Mouse (Mus musculus): ENCODE data around the gene Ddx17. TPM values are rescaled to one million over a fixed set of nuclear protein-coding genes. Genes with fewer than 3 reads are reported as not detected.

Gene Ddx17
- total RNA-seq, 2 experiments from 2014 or later = 323 to 340 TPM

DNA sequence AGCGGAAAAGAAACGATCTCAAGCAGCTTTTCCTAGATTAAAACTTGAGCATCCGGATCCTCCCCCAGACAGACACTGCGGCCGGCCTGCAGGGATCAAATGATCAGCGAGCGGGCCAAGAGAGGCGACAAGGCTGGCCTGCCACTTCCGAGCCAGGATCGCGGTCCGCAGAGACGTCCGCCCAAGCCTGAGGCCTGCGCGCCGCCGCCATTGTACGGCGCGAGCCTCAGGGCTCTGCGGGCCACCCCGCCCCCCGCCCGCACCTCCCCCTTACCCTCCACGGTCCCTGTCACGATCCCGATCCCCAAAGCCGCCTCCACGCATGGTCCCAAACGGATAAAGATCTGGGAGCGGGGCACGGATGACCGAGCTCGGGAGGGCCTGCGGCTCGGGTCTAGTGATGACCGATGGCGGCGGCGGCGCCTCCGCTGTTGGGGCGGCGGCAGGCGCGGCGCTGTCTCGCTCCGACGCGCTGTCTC is 581 bp downstream of the Ddx17 start:
- TF ChIP-seq CTCF (IDR thresholded peaks at IDR 0.05) = no peak
- Histone ChIP-seq H3K4me3 (peak overlapping the region; percentile 94), H3K27ac (peak overlapping the region; percentile 100)
- intact Hi-C loops (cut with DNase I) = loop anchor here (2.0 to 5.0 kb wide), 2 partner anchors 63 to 219 kb away; partner anchors contain the start of gene Pla2g6
- peak in 1 of 2 experiments; percentile 38 for DNase-seq (ENCODE audit: extremely low spot score in 1 of 2, low spot score in 2 of 2)

DNA sequence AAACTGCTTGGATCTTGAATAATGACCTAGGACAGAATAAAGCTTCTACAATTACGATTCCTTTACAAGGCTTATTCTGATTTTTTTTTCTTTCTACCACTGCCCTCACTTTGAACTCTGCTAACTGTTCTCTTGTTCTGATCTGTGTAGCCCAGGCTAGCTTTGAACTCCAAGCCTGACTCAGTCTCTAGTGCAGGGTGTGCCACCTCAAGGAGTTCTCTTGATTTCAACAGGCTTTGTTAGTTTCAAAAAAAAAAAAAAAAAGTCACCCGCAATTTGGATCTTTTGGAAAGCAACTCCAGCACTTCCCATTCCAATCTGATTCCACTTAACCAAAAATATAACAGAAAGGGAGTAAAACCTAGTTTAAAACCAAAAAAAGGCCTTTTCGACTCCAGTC is 1.0 kb downstream of the Ddx17 start:
- Histone ChIP-seq H3K4me3 (peak overlapping the region; percentile 94), H3K27ac (peak overlapping the region; percentile 100)
- intact Hi-C loops (cut with DNase I) = loop anchor here (5.0 kb wide), 1 partner anchor 218 kb away; the partner anchor contains the start of gene Pla2g6
- no peak for TF ChIP-seq CTCF (IDR thresholded peaks at IDR 0.05)
- DNase-seq (ENCODE audit: extremely low spot score in 1 of 2, low spot score in 2 of 2) = no peak

GRCm38 (mm10) chr15:79543968-79544367 is 2.6 kb downstream of the Ddx17 start:
- Histone ChIP-seq H3K4me3 (peak overlapping the region; percentile 94), H3K27ac (no peak overlapping the region)
- TF ChIP-seq CTCF (IDR thresholded peaks at IDR 0.05) = no peak
- intact Hi-C loops (cut with DNase I) = no loop called here
- DNase-seq (ENCODE audit: extremely low spot score in 1 of 2, low spot score in 2 of 2) = no peak

DNA sequence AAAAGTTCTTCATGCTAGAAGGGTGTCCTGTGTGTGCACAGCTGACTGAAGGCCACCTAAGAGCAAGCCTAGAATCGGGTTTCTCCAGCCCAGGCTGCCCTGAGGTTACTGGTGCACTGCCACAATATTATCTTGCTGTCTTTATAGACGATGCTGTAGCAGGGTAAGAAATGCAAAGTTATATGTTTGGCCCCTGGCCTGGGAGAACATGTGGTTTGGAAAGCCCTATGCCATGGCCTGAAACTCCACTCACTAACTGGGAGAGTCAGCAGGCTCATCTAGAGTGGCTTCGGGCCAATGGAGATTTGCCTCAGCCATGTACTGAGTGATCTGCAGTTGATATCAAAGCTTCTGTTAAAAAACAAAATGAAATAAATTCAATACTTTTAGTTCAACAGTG is 12.7 kb downstream of the Ddx17 start:
- DNase-seq (ENCODE audit: extremely low spot score in 1 of 2, low spot score in 2 of 2) = no peak
- Histone ChIP-seq H3K4me3 (no peak overlapping the region), H3K27ac (no peak overlapping the region)
- intact Hi-C loops (cut with DNase I) = no loop called here
- no peak for TF ChIP-seq CTCF (IDR thresholded peaks at IDR 0.05)

DNA sequence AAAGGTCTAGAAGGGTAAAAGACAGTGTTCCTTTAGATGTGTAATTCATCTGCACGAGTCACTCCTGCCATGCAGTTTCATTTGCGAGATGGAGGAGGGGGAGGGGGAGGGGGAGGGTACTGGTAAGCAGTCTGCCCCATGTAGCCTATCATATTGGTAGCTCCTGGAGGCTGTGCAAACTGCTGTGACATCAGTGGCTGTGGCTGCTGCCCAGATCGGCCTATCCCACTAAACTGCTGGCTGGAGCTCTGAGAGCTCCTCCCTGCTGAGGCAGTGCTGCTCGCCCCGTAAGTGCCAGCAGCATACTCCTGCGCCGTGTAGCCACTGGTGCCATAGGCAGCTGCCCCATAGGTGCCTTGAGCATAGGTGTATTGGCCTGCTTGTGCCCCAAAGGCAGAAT is 16.6 kb downstream of the Ddx17 start:
- TF ChIP-seq CTCF (IDR thresholded peaks at IDR 0.05) = no peak
- no peak for DNase-seq (ENCODE audit: extremely low spot score in 1 of 2, low spot score in 2 of 2)
- intact Hi-C loops (cut with DNase I) = no loop called here
- Histone ChIP-seq H3K27ac (no peak overlapping the region), H3K4me3 (no peak overlapping the region)

DNA sequence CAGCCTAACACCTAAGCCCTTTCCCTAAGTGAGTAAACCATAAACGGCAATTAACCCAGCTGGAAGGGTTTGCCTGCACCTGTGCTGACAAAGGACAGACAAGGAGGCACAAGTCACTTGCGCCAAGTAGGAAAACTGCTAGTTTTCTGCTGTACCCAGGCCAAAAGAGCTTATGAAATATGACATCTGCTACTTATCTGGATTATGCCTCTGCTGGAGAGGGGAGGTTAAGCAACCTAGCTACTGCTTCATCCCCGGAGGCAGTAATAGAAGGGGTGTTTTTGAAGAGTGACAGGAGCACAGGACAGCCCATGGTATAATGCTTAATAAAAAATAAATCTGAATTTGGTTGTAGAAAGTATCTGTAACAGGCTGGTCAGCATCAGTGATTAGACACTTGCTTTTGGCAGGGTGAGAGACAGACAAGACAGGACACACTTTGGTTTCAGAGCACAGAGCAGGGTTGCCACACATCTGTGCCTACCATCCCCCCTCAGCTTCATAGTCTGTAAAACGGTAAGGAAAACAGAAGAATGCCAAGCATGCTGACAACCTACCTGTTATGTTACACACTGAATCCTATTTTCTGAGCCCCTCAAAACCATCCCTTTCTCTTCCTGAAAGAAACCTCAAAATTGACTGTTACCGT is 18.4 kb downstream of the Ddx17 start:
- Histone ChIP-seq H3K4me3 (no peak overlapping the region), H3K27ac (no peak overlapping the region)
- no peak for DNase-seq (ENCODE audit: extremely low spot score in 1 of 2, low spot score in 2 of 2)
- TF ChIP-seq CTCF (IDR thresholded peaks at IDR 0.05) = peak; percentile 8
- intact Hi-C loops (cut with DNase I) = no loop called here

DNA sequence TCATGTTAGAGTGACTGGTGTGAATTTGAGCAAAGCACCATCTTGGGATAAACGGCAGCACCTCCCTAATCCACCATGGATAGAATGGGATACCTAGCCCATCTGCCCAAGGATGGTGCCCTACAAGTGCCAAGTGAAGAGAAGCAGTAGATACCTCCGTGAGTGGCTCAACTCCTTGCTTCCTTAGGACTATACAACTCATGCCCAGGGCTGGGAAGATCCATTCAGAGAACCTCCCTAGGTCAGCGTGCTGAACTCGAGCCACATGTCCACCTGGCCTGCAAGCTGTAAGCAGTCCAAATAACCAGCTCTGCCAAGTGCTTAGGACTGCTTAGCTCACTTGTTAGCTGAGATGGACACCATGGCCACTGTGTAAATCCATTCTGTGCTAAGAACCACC is 19.3 kb downstream of the Ddx17 start:
- TF ChIP-seq CTCF (IDR thresholded peaks at IDR 0.05) = no peak
- Histone ChIP-seq H3K4me3 (no peak overlapping the region), H3K27ac (no peak overlapping the region)
- DNase-seq (ENCODE audit: extremely low spot score in 1 of 2, low spot score in 2 of 2) = no peak
- intact Hi-C loops (cut with DNase I) = no loop called here

- no peak for DNase-seq (ENCODE audit: extremely low spot score in 1 of 2, low spot score in 2 of 2)
- TF ChIP-seq CTCF (IDR thresholded peaks at IDR 0.05) = no peak
- H3K27ac ChIP-seq = no peak overlapping the region
- no peak overlapping the region for H3K4me3 ChIP-seq
- intact Hi-C loops (cut with DNase I) = no loop called here
Measured at GRCm38 (mm10) chr15:79525979-79526768, 20.4 kb downstream of the Ddx17 start.

DNA sequence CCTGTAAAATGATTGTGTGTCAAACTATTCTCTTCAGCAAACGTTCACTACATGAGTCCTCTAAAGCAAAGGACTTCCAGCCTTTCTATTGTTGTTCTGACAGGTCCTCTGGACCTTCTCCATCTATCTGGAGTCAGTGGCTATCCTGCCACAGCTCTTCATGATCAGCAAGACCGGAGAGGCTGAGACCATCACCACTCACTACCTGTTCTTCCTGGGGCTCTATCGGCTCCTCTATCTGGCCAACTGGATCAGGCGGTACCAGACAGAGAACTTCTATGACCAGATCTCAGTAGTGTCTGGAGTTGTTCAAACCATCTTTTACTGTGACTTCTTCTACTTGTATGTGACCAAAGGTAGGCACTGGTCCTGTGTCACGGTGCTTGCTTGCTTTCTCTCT is 21.0 kb downstream of the Ddx17 start:
- DNase-seq (ENCODE audit: extremely low spot score in 1 of 2, low spot score in 2 of 2) = no peak
- intact Hi-C loops (cut with DNase I) = no loop called here
- no peak for TF ChIP-seq CTCF (IDR thresholded peaks at IDR 0.05)

DNA sequence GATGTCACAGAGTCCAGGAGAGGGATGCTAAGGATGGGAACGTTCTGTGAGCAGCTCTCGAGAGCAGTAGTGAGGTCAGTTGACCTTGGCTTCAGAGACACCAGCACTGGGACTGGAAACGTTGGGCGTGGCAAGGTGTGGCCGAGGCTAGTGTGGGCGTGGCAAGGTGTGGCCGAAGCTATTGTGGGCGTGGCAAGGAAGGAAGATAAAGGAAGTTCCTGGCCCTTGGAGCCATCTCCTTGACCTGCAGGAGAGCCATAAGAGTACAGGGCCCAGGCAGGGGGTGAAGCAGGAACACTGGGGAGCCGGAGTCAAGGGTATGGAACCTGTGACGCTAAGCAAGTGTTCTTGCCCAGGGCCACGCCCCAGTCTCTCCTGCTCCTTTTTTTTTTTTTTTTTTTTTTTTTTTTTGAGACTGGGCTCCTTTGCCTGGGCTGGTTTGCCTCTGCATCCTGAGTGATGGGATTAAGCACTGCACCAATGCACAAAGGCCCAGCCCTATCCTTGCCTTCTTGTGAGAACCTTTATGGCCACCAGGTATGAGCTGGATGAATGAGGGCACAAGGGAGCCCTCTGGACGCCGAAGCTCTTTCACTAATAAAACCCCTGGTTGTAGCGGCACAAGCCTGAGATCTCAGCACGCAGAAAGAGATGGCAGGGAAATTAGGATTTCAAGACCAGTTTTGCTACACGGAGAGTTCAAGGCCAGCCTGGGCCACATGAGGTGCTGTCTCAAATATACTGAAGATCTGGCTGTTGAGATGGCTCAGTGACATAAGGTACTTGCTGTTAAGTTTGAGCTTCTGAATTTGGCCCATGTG is 26.9 kb downstream of the Ddx17 start:
- no peak overlapping the region for H3K27ac ChIP-seq
- TF ChIP-seq CTCF (IDR thresholded peaks at IDR 0.05) = no peak
- no peak for DNase-seq (ENCODE audit: extremely low spot score in 1 of 2, low spot score in 2 of 2)
- H3K4me3 ChIP-seq = no peak overlapping the region
- intact Hi-C loops (cut with DNase I) = no loop called here

More for the DNA sequence above, 21.0 kb downstream of the Ddx17 start:
- H3K4me3 ChIP-seq = no peak overlapping the region
- H3K27ac ChIP-seq = no peak overlapping the region

DNA sequence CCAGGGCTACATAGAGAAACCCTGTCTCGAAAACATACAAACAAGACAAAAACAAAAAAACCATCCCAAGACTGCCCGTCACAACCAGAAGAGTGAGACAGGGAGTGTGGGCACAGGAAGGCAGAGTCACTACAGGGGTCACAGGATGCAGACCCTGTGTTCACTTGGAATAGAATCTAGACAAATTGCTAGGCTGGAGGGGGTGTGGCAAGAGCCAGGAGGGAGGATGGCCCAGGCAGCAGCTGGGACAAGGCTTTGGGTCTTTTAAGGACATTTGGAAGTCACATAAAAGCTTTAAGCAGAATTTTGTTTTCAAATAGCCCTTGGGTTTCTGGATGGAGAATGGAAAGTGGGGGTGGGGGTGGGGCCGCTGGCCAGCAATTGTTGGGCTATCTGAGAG is 28.0 kb downstream of the Ddx17 start:
- no peak for TF ChIP-seq CTCF (IDR thresholded peaks at IDR 0.05)
- Histone ChIP-seq H3K4me3 (no peak overlapping the region), H3K27ac (no peak overlapping the region)
- intact Hi-C loops (cut with DNase I) = no loop called here
- DNase-seq (ENCODE audit: extremely low spot score in 1 of 2, low spot score in 2 of 2) = no peak

GRCm38 (mm10) chr15:79517710-79518109 is 28.8 kb downstream of the Ddx17 start:
- H3K4me3 ChIP-seq = no peak overlapping the region
- no peak for DNase-seq (ENCODE audit: extremely low spot score in 1 of 2, low spot score in 2 of 2)
- TF ChIP-seq CTCF (IDR thresholded peaks at IDR 0.05) = no peak
- intact Hi-C loops (cut with DNase I) = no loop called here
- no peak overlapping the region for H3K27ac ChIP-seq

Measured in left cerebral cortex, adult 2 months (tissue).